Mouse (Mus musculus) lung, postnatal 0 days (tissue): Measurements from ENCODE around the gene Cobl.

Source experiments
- CTCF ChIP-seq: IDR thresholded peaks from 2 replicates; pipeline ENCODE4 v1.5.1; 2016; ENCODE audit warnings: antibody characterized with exemption, mild to moderate bottlenecking
- EP300 ChIP-seq: IDR thresholded peaks from 2 replicates; pipeline ENCODE4 v1.6.1; 2016; ENCODE audit warnings: antibody characterized with exemption, mild to moderate bottlenecking, control low read depth

- TF ChIP-seq CTCF (no peak), EP300 (no peak)
Observed at GRCm38 (mm10) chr11:12458392-12458791, 6.4 kb downstream of the Cobl start.
